Mouse (Mus musculus): ENCODE results near the gene Itgb4. TPM values are rescaled to one million over a fixed set of nuclear protein-coding genes. Genes with fewer than 3 reads are reported as not detected.

The Itgb4 gene
- total and polyA plus RNA-seq, 2 experiments from 2014 or later = 0.93 to 1.1 TPM

- ATAC-seq = no peak
- no peak for DNase-seq
- Histone ChIP-seq H3K36me3 (ENCODE audit: insufficient read depth) (no peaks in the 10 kb centered on the region; the same call in 1 of the 2 replicates), H3K9ac (no peak overlapping the region), H3K27me3 (ENCODE audit: insufficient read depth, low read length) (no peaks in the 10 kb centered on the region), H3K4me3 (ENCODE audit: low read depth, low read length) (no peak overlapping the region), H3K27ac (ENCODE audit: low read depth, low read length) (no peak overlapping the region), H3K9me3 (ENCODE audit: low read length) (no peaks in the 10 kb centered on the region), H3K4me1 (ENCODE audit: insufficient read depth) (no peaks in the 10 kb centered on the region), H3K4me2 (ENCODE audit: low read depth) (no peak overlapping the region)
- WGBS = 89% methylated on average over 28 of the region's 28 CpGs
- no peak for TF ChIP-seq CTCF (IDR thresholded peaks at IDR 0.05; ENCODE audit: low read depth)
Measured at GRCm38 (mm10) chr11:116007095-116007850, 32.8 kb downstream of the Itgb4 start.

GRCm38 (mm10) chr11:116008411-116008810, 33.9 kb downstream of the Itgb4 start:
- Histone ChIP-seq H3K36me3 (ENCODE audit: insufficient read depth) (no peaks in the 10 kb centered on the region; the same call in 1 of the 2 replicates), H3K4me3 (ENCODE audit: low read depth, low read length) (no peak overlapping the region), H3K9me3 (ENCODE audit: low read length) (no peaks in the 10 kb centered on the region), H3K27me3 (ENCODE audit: insufficient read depth, low read length) (no peaks in the 10 kb centered on the region), H3K9ac (no peak overlapping the region), H3K27ac (ENCODE audit: low read depth, low read length) (no peak overlapping the region), H3K4me1 (ENCODE audit: insufficient read depth) (no peaks in the 10 kb centered on the region), H3K4me2 (ENCODE audit: low read depth) (no peak overlapping the region)
- TF ChIP-seq CTCF (IDR thresholded peaks at IDR 0.05; ENCODE audit: low read depth) = no peak
- DNase-seq = no peak
- no peak for ATAC-seq
- 87% methylated on average over 11 of the region's 11 CpGs for WGBS

- ATAC-seq (no peak), DNase-seq (no peak)
- H3K27ac ChIP-seq (ENCODE audit: low read depth, low read length) = no peak overlapping the region
- H3K4me1 ChIP-seq (ENCODE audit: insufficient read depth) = no peaks in the 10 kb centered on the region
- H3K4me3 ChIP-seq (ENCODE audit: low read depth, low read length) = no peak overlapping the region
- no peaks in the 10 kb centered on the region for H3K9me3 ChIP-seq (ENCODE audit: low read length)
- H3K36me3 ChIP-seq (ENCODE audit: insufficient read depth) = no peaks in the 10 kb centered on the region; the same call in 1 of the 2 replicates
- no peaks in the 10 kb centered on the region for H3K27me3 ChIP-seq (ENCODE audit: insufficient read depth, low read length)
- 82% methylated on average over 13 of the region's 13 CpGs for WGBS
- H3K9ac ChIP-seq = no peak overlapping the region
- no peak overlapping the region for H3K4me2 ChIP-seq (ENCODE audit: low read depth)
- no peak for TF ChIP-seq CTCF (IDR thresholded peaks at IDR 0.05; ENCODE audit: low read depth)
Measured at GRCm38 (mm10) chr11:116008832-116009375, 34.4 kb downstream of the Itgb4 start.

DNA sequence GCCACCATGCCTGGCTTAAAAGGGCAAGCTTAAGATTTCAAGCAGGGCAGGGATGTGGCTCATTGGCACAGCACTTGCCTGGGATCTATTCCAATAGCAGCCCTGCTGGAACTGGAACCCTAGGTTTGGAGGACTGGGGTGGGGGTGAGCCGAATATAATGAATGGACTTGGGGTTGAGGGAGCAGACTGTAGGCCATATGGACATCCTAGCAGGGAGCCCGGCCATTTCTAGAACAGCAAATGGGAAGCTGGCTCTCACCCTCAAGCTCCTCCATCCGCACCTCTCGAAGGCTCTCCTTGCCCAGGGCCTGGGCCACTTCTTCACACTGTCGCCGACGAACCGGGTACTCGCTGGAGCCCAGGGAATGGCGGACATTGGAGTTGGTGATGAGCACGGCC, 35.2 kb downstream of the Itgb4 start:
- H3K9ac ChIP-seq = no peak overlapping the region
- H3K4me1 ChIP-seq (ENCODE audit: insufficient read depth) = no peaks in the 10 kb centered on the region
- H3K4me2 ChIP-seq (ENCODE audit: low read depth) = no peak overlapping the region
- DNase-seq (no peak), ATAC-seq (no peak)
- no peaks in the 10 kb centered on the region for H3K27me3 ChIP-seq (ENCODE audit: insufficient read depth, low read length)
- H3K27ac ChIP-seq (ENCODE audit: low read depth, low read length) = no peak overlapping the region
- H3K36me3 ChIP-seq (ENCODE audit: insufficient read depth) = no peaks in the 10 kb centered on the region; the same call in 1 of the 2 replicates
- 76% methylated on average over 11 of the region's 11 CpGs for WGBS
- TF ChIP-seq CTCF (IDR thresholded peaks at IDR 0.05; ENCODE audit: low read depth) = no peak
- no peak overlapping the region for H3K4me3 ChIP-seq (ENCODE audit: low read depth, low read length)
- no peaks in the 10 kb centered on the region for H3K9me3 ChIP-seq (ENCODE audit: low read length)

DNA sequence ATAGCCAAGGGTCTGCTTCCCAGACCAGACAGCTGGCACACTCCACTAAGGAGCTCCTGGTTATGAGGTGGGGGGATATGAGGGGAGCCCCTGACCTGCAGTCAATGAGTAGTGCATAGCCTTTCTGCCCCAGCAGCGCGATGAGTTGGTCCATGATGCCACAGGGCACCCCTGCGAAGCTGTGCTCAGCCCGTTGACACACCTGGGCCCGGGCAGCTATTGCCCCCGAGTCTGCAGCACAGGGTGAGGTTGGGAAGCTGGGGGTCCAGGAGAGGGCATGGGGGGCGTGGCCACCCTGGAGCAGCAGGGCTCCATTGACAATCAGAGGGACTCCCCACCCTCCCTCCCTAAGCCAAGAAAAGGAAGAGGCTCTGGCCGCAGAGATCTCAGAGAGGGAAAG, 35.6 kb downstream of the Itgb4 start:
- 98% methylated on average over 8 of the region's 8 CpGs for WGBS
- ATAC-seq = no peak
- DNase-seq = no peak
- H3K27ac ChIP-seq (ENCODE audit: low read depth, low read length) = no peak overlapping the region
- H3K9ac ChIP-seq = no peak overlapping the region
- TF ChIP-seq CTCF (IDR thresholded peaks at IDR 0.05; ENCODE audit: low read depth) = no peak
- no peak overlapping the region for H3K4me3 ChIP-seq (ENCODE audit: low read depth, low read length)
- H3K4me2 ChIP-seq (ENCODE audit: low read depth) = no peak overlapping the region
- H3K9me3 ChIP-seq (ENCODE audit: low read length) = no peaks in the 10 kb centered on the region
- no peaks in the 10 kb centered on the region for H3K4me1 ChIP-seq (ENCODE audit: insufficient read depth)
- no peaks in the 10 kb centered on the region; the same call in 1 of the 2 replicates for H3K36me3 ChIP-seq (ENCODE audit: insufficient read depth)
- H3K27me3 ChIP-seq (ENCODE audit: insufficient read depth, low read length) = no peaks in the 10 kb centered on the region

DNA sequence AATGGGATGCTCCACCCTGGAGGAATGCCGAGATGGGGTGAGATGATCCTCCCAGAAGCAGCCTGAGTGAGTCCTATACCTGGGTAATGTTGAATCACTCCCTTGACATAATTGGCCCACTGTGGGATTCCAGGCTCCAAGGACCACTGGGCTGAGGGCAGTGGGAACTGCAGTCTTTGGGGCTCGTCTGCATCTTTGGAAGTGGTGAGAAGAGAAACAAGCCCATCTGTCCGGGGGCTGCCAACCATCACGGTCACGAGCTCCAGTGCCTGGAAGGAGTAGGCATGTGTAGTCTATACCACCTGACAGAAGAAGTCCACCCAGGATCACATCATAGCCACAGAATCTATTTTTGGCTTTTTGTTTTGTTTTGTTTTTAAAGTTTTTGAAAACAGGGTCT, 36.4 kb downstream of the Itgb4 start:
- Histone ChIP-seq H3K27me3 (ENCODE audit: insufficient read depth, low read length) (no peaks in the 10 kb centered on the region), H3K9me3 (ENCODE audit: low read length) (no peaks in the 10 kb centered on the region), H3K4me2 (ENCODE audit: low read depth) (no peak overlapping the region), H3K4me3 (ENCODE audit: low read depth, low read length) (no peak overlapping the region), H3K27ac (ENCODE audit: low read depth, low read length) (no peak overlapping the region), H3K36me3 (ENCODE audit: insufficient read depth) (no peaks in the 10 kb centered on the region; the same call in 1 of the 2 replicates), H3K4me1 (ENCODE audit: insufficient read depth) (no peaks in the 10 kb centered on the region), H3K9ac (no peak overlapping the region)
- WGBS = 81% methylated on average over 5 of the region's 5 CpGs
- ATAC-seq (no peak), DNase-seq (no peak)
- TF ChIP-seq CTCF (IDR thresholded peaks at IDR 0.05; ENCODE audit: low read depth) = no peak

GRCm38 (mm10) chr11:116011529-116012261, 37.2 kb downstream of the Itgb4 start:
- peak overlapping the region; percentile 45 for H3K9ac ChIP-seq
- ATAC-seq = no peak
- 26% methylated on average over 13 of the region's 14 CpGs for WGBS
- no peaks in the 10 kb centered on the region for H3K27me3 ChIP-seq (ENCODE audit: insufficient read depth, low read length)
- no peaks in the 10 kb centered on the region; the same call in 1 of the 2 replicates for H3K36me3 ChIP-seq (ENCODE audit: insufficient read depth)
- H3K9me3 ChIP-seq (ENCODE audit: low read length) = no peaks in the 10 kb centered on the region
- DNase-seq = no peak
- H3K4me1 ChIP-seq (ENCODE audit: insufficient read depth) = no peaks in the 10 kb centered on the region
- peak overlapping the region; percentile 57; the same call in 1 of the 2 replicates for H3K27ac ChIP-seq (ENCODE audit: low read depth, low read length)
- no peak for TF ChIP-seq CTCF (IDR thresholded peaks at IDR 0.05; ENCODE audit: low read depth)
- H3K4me2 ChIP-seq (ENCODE audit: low read depth) = peak overlapping the region; percentile 56
- peak overlapping the region; percentile 48 for H3K4me3 ChIP-seq (ENCODE audit: low read depth, low read length)

Measured in forebrain, postnatal 0 days (tissue).